Mouse (Mus musculus) ES-E14 (cell line): Measurements from ENCODE around the gene Spsb1. TPM values are rescaled to one million over a fixed set of nuclear protein-coding genes. Genes with fewer than 3 reads are reported as not detected.

ENCODE experiments used
- DNase-seq: peaks from one replicate; pipeline ENCODE4 v3.0.0-alpha.2; 2013; ENCODE audit warnings: low read depth, low spot score
- H3K27ac ChIP-seq: 2 replicates; pipeline ENCODE4 v1.5.1; 2012; ENCODE audit warnings: low read depth, mild to moderate bottlenecking, low read length, moderate library complexity, mixed read lengths; ENCODE audit not compliant: poor library complexity, insufficient read depth, severe bottlenecking
- H3K36me3 ChIP-seq: 2 replicates; pipeline ENCODE4 v1.6.1; 2012; ENCODE audit warnings: mild to moderate bottlenecking, low read length, moderate library complexity, mixed read lengths; ENCODE audit not compliant: control insufficient read depth, poor library complexity, insufficient read depth, severe bottlenecking
- H3K4me1 ChIP-seq, 2 experiments: fragments of 150-350 bp in 1 of 2; sonication (generic) in 1 of 2; 2 replicates each; pipeline ENCODE4 v1.6.1; 2012; ENCODE audit warnings: low read length in 2 of 2, mild to moderate bottlenecking in 1 of 2, mixed read lengths in 1 of 2; ENCODE audit not compliant: control insufficient read depth in 2 of 2, insufficient read depth in 2 of 2, poor library complexity in 1 of 2
- H3K4me3 ChIP-seq, 2 experiments: fragments of 150-350 bp in 1 of 2; sonication (generic) in 1 of 2; 2 replicates each; pipeline ENCODE4 v1.5.1; 2012; ENCODE audit warnings: low read length in 2 of 2, low read depth in 1 of 2, mild to moderate bottlenecking in 1 of 2, mixed read lengths in 1 of 2; ENCODE audit not compliant: insufficient read depth in 1 of 2, poor library complexity in 1 of 2, severe bottlenecking in 1 of 2
- H3K9ac ChIP-seq: 2 replicates; pipeline ENCODE4 v1.6.1; 2012; ENCODE audit warnings: low read depth, mild to moderate bottlenecking, low read length, mixed read lengths; ENCODE audit not compliant: poor library complexity, insufficient read depth, severe bottlenecking
- H3K9me3 ChIP-seq: fragments of 150-350 bp; sonication (generic); 2 replicates; pipeline ENCODE4 v1.6.1; 2012; ENCODE audit warnings: low read depth, mild to moderate bottlenecking, low read length; ENCODE audit not compliant: control insufficient read depth, insufficient read depth
- CHD2 ChIP-seq: IDR thresholded peaks from 2 replicates; pipeline ENCODE4 v1.6.1; 2014; ENCODE audit warnings: mild to moderate bottlenecking, low read depth, low read length, inconsistent platforms
- HCFC1 ChIP-seq: IDR thresholded peaks from 2 replicates; pipeline ENCODE4 v1.6.1; 2012; ENCODE audit warnings: low read length, inconsistent platforms, borderline replicate concordance; ENCODE audit not compliant: insufficient read depth
- MAFK ChIP-seq: IDR thresholded peaks from 2 replicates; pipeline ENCODE4 v1.6.1; 2014; ENCODE audit warnings: mild to moderate bottlenecking, low read depth, low read length, inconsistent platforms; ENCODE audit not compliant: insufficient read depth
- ZC3H11A ChIP-seq: IDR thresholded peaks from 2 replicates; pipeline ENCODE4 v1.6.1; 2012; ENCODE audit warnings: low read depth, mild to moderate bottlenecking, inconsistent platforms, low read length, borderline replicate concordance
- ZNF384 ChIP-seq: IDR thresholded peaks from 2 replicates; pipeline ENCODE4 v1.6.1; 2012; ENCODE audit warnings: low read depth, low read length, inconsistent platforms
- in situ Hi-C, 2 experiments: fragments of 600-800 bp; cut with MboI; formaldehyde crosslinking; loops; one replicate each; pipeline ENCODE4 v1.15.1; 2025; ENCODE audit warnings: low sequenced_read_pairs in 2 of 2, inconsistent platforms in 1 of 2; ENCODE audit not compliant: unreplicated experiment in 2 of 2
- total RNA-seq: library from RNA; depleted of rRNA; stranded (reverse); fragments of 300-350 nt; gene quantifications from 2 replicates; pipeline ENCODE4 v1.2.3, GENCODE M21; 2012

The Spsb1 gene
- total RNA-seq, 1 experiment: 12.0 TPM

GRCm38 (mm10) chr4:149855180-149855891 is 99.5 kb downstream of the Spsb1 start:
- Histone ChIP-seq H3K4me3 (no peak overlapping the region), H3K9ac (no peak overlapping the region), H3K4me1 (peaks cover 0 to 4% of the 10 kb centered on the region in 2 experiments; a peak in 2 of 4 replicates), H3K27ac (no peak overlapping the region), H3K9me3 (no peaks in the 10 kb centered on the region), H3K36me3 (no peaks in the 10 kb centered on the region)
- no peak for DNase-seq
- in situ Hi-C loops: no loop called here
- TF ChIP-seq HCFC1 (no peak), ZNF384 (no peak), CHD2 (no peak), MAFK (no peak), ZC3H11A (no peak)

GRCm38 (mm10) chr4:149854770-149855169 is 100.1 kb downstream of the Spsb1 start:
- H3K36me3 ChIP-seq: no peaks in the 10 kb centered on the region
- H3K9me3 ChIP-seq: no peaks in the 10 kb centered on the region
- no peak overlapping the region for H3K27ac ChIP-seq
- H3K4me3 ChIP-seq: peak overlapping the region; percentile 10 to 11; a peak in 2 of 4 replicates
- peak overlapping the region; percentile 4; the same call in 1 of the 2 replicates for H3K9ac ChIP-seq
- no peak for DNase-seq
- H3K4me1 ChIP-seq: peaks cover 0 to 4% of the 10 kb centered on the region in 2 experiments; a peak in 2 of 4 replicates
- in situ Hi-C loops: no loop called here
- TF ChIP-seq CHD2: no peak
- no peak for TF ChIP-seq HCFC1
- no peak for TF ChIP-seq ZNF384
- TF ChIP-seq ZC3H11A: no peak
- no peak for TF ChIP-seq MAFK

GRCm38 (mm10) chr4:149854301-149854708 is 100.5 kb downstream of the Spsb1 start:
- in situ Hi-C loops: no loop called here

GRCm38 (mm10) chr4:149853698-149854284 is 101.1 kb downstream of the Spsb1 start:
- DNase-seq: no peak
- no peak overlapping the region for H3K4me3 ChIP-seq
- no peak for TF ChIP-seq HCFC1
- H3K36me3 ChIP-seq: no peaks in the 10 kb centered on the region
- H3K27ac ChIP-seq: no peak overlapping the region
- H3K9me3 ChIP-seq: no peaks in the 10 kb centered on the region
- no peak overlapping the region for H3K9ac ChIP-seq
- H3K4me1 ChIP-seq: peaks cover 0 to 4% of the 10 kb centered on the region in 2 experiments; a peak in 2 of 4 replicates
- in situ Hi-C loops: no loop called here

More at GRCm38 (mm10) chr4:149854301-149854708, 100.5 kb downstream of the Spsb1 start:
- peak overlapping the region; percentile 4; the same call in 1 of the 2 replicates for H3K9ac ChIP-seq
- DNase-seq: peak; percentile 90
- TF ChIP-seq MAFK (no peak), ZNF384 (peak; percentile 98)
- peak overlapping the region; percentile 10 to 11; a peak in 2 of 4 replicates for H3K4me3 ChIP-seq
- no peak overlapping the region for H3K27ac ChIP-seq
- peaks cover 0 to 4% of the 10 kb centered on the region in 2 experiments; a peak in 2 of 4 replicates for H3K4me1 ChIP-seq
- no peaks in the 10 kb centered on the region for H3K36me3 ChIP-seq
- H3K9me3 ChIP-seq: no peaks in the 10 kb centered on the region
